Mouse (Mus musculus) T-helper 17 cell (primary cell): ENCODE measurements around the gene Tmem11.
"Not testable (repeated sequence)": the region's sequence is repeated elsewhere in the genome, so short reads cannot be mapped to it uniquely, and the experiment has no call there.

Experiments
- in situ Hi-C, 2 experiments: fragments of 300-600 bp; cut with MboI, MseI; formaldehyde crosslinking; loops; 1 replicate in 1 of 2; 2 replicates in 1 of 2; pipeline ENCODE4 v1.15.1; 2025; ENCODE audit warnings: high pct_unique_total_duplicates in 2 of 2

Tmem11 gene

DNA sequence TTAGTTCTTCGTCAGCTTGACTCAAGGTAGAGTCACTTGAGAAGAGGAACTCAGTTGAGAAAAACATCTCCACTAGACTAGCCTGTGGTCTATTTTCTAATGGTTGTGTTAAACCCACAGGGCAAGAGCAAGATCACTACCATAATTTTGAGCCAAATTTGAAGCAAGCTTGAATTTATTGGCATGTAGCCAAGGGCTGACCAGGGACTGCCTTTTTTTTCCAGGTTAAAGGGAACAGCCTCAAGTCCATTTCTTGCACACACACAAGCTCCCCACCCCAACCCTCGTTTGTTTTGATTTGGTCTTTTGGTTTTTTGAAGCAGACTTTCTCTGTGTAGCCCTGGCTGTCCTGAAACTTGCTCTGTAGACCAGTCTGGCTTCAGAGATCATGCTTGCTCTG, 10.8 kb upstream of the Tmem11 start:
- in situ Hi-C loops: loop anchor here in 1 of 2 experiments (10.0 kb wide), 1 partner anchor 1105 kb away; the partner anchor contains the start of gene Pld6

DNA sequence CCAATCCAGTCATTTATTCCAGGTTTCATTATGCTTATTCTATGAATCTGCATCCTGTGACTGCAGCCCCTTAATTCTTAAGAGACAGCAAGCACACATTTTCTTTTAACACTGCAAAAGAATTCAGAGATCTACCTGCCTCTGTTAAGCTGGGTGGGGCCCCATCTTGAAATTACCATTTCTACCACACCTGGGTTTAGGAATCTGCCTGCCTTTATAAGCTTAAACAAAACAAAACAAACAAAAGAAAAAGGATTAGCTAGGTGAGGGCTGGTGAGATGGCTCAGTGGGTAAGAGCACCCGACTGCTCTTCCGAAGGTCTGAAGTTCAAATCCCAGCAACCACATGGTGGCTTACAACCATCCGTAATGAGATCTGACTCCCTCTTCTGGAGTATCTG, 7.9 kb upstream of the Tmem11 start:
- in situ Hi-C loops: not testable (repeated sequence)

DNA sequence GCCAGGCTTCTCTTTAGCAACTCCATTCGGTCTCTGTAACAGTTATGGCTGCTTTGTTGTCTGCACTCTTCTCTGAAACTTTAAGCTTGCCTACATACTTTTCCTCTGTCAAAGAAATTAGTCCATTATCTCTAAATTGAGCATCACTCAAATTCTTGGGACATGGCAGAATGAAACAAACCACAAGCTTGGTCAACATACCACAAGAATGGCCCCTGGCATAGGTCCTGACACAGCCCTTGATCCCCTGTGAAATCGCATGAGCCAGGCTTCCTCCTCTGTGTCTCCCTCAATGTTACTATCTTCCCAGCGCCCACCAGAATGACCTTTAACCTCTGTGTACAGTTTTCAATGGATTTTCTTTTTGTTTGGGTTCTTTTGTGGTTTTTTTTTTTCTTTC, 3.3 kb upstream of the Tmem11 start:
- in situ Hi-C loops: no loop called here

GRCm38 (mm10) chr11:60880559-60880958, 1.5 kb upstream of the Tmem11 start:
- in situ Hi-C loops: no loop called here

GRCm38 (mm10) chr11:60879423-60879822, 351 bp upstream of the Tmem11 start:
- in situ Hi-C loops: loop anchor here (10.0 kb wide), 2 partner anchors 465 to 775 kb away; partner anchors contain the start of genes Atpaf2 (in 1 of the 2), Gid4 (in 1 of the 2) and Rai1 (in 1 of the 2)

DNA sequence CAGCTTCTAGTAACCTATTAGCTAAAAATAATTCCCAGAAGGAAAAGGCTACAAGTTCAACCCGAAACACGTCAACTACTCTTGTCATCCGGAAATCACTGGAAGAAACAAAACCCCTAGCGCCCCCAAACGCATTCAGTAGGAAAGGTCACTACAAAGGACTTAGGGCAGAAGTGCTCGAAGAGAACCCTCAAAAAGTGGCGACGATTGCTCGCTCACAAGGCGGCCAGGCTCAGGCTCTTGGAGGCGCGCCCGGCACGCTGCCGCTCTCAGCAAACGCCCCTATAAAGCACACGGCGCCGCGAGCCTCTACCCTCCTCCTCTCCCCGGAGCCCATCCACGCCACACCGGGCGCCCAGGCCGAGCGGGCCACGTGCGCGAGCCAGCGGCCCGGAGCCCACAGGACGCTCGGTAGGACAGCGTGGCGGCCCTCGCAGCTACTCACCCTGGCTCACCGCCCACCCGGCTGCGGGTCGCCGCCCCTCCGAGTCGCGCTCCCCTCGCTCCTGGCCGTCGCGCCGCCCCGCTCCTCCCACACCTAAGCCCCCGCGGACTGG, 938 bp downstream of the Tmem11 start:
- in situ Hi-C loops: loop anchor here (10.0 kb wide), 2 partner anchors 463 to 773 kb away; partner anchors contain the start of genes Atpaf2 (in 1 of the 2), Gid4 (in 1 of the 2) and Rai1 (in 1 of the 2)

GRCm38 (mm10) chr11:60873101-60873500, 6.0 kb downstream of the Tmem11 start:
- in situ Hi-C loops: loop anchor here (10.0 kb wide), 2 partner anchors 458 to 768 kb away; partner anchors contain the start of genes Atpaf2 (in 1 of the 2), Gid4 (in 1 of the 2) and Rai1 (in 1 of the 2)

DNA sequence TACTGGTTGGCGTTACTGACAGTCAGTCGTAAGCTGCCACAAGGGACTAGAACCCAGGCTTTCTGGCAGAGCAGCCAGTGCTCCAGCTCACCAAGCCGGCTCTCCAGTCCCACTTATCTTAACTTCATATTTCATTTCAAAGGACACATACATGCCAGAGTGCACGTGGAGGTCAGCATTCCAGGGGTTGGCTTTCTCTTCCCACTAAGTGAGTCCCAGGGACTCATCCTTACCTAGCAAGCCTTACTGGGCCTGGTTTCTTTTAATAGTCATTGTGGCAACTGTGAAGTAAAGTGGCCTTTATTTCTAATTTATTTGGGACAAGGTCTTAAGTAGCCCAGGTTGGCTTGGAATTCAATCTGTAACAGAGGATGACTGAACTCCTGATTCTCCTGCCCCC, 7.7 kb downstream of the Tmem11 start:
- in situ Hi-C loops: loop anchor here (10.0 kb wide), 2 partner anchors 457 to 767 kb away; partner anchors contain the start of genes Atpaf2 (in 1 of the 2), Gid4 (in 1 of the 2) and Rai1 (in 1 of the 2)

- in situ Hi-C loops: not testable (repeated sequence)
Measured at GRCm38 (mm10) chr11:60869471-60869870, 9.6 kb downstream of the Tmem11 start.

- in situ Hi-C loops: no loop called here
Measured at GRCm38 (mm10) chr11:60867904-60868303, 11.2 kb downstream of the Tmem11 start.

DNA sequence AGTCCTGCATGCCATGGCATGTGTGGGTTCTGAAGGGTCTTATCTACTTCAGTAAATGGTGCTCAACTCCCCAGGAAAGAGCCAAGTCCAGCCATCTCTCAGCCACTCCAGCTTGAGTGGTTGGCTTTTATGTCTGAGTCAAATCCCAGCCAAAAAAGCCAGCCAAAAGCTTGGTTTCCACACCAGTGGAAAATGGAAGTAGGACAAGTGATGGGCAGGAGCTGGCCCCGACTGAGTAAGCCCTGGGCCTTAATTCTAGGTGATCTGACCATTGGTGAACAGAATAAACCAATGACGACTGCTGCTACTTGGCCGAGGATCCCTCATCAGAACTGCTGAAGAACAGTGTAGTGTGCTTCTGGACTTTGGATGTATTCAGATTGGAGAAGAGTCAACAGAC, 11.6 kb downstream of the Tmem11 start:
- in situ Hi-C loops: no loop called here

DNA sequence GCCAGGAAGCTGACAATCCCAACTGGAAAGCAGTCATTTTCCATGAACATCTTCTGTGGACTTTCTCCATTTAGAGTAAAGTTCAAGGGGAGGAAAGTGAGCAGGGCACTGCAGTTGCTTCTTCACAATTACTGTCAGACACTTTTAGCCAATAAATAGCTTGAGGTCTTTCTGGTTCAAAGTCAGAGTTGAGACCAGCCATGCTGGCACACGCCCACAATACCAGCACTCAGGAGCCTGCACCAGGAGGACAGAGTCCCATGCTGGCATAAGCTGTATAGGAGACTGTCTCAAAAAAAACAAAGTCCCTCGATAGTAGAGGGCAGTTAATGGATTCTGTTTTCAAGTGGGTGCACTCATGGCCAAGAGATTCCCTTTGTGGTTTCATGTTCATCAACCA, 13.1 kb downstream of the Tmem11 start:
- in situ Hi-C loops: no loop called here

- in situ Hi-C loops: no loop called here
Measured at GRCm38 (mm10) chr11:60864916-60865315, 14.2 kb downstream of the Tmem11 start.

GRCm38 (mm10) chr11:60864166-60864565, 14.9 kb downstream of the Tmem11 start:
- in situ Hi-C loops: no loop called here

- in situ Hi-C loops: no loop called here
Measured at GRCm38 (mm10) chr11:60863196-60863595, 15.9 kb downstream of the Tmem11 start.

DNA sequence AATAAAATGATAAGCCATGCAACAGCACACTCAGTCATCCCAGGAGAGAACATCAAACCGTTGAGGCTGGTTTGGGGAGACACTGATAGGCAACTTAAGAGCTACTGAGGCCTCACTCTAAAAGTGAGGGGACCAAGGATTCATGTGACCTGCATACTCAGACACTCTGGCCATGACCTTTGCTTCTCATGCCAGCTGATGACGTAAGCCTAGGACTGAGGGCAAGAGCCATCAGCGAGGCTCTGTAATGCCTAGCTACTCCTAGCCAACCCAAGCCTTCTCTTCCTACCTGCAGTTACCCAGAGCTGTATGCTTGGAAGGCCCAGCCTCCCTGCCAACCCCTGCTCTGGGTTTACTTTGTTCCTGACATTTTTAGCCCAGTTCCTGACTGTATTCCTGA, 17.1 kb downstream of the Tmem11 start:
- in situ Hi-C loops: no loop called here

GRCm38 (mm10) chr11:60856587-60856986, 22.5 kb downstream of the Tmem11 start:
- in situ Hi-C loops: no loop called here

DNA sequence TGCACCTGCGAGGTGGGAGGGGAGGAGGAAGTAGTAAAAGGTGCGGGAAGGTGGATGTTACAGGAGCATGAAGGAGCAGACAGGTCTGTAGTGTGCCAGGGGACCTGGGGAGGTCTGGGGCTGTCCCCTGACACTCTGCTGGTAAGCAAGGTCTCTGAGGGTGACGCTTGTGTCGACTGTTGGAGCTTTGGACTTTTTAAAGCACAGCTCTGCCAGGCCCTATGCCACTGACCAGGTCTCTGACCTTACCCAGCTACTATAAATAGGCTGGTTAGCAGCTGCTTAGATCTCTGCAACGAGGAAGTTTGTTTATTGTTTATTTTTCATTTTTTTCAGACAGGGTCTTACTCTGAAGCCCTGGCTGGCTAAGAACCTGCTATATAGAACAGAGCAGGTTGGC, 33.7 kb downstream of the Tmem11 start:
- in situ Hi-C loops: no loop called here

- in situ Hi-C loops: no loop called here
Measured at GRCm38 (mm10) chr11:60843412-60843811, 35.7 kb downstream of the Tmem11 start.

- in situ Hi-C loops: no loop called here
Measured at GRCm38 (mm10) chr11:60841467-60842200, 37.4 kb downstream of the Tmem11 start.

GRCm38 (mm10) chr11:60837644-60838406, 41.2 kb downstream of the Tmem11 start:
- in situ Hi-C loops: loop anchor here in 1 of 2 experiments (10.0 kb wide), 1 partner anchor 623 kb away; no protein-coding TSS in a partner anchor

DNA sequence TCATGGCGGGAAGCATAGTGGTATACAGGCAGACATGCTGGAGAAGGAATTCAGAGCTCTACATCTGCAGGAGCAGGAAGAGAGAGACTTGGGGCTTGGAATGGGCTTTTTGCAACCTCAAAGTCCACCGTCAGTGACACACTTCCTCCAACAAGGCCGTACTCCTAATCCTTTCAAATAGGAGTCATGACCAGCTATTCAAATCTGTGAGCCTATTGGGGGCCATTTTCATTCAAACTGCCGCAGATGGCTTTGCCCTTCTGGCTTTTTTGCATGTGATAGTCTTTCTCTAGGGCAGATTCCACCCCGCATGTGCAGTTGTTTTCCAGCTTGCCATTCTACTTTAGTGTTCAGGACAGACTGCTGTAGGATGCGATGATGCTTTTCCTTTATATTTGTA, 42.2 kb downstream of the Tmem11 start:
- in situ Hi-C loops: loop anchor here in 1 of 2 experiments (10.0 kb wide), 1 partner anchor 622 kb away; no protein-coding TSS in a partner anchor
